Mouse (Mus musculus): ENCODE measurements around the gene Birc7.
A peak's percentile ranks its signal among the peaks of the same experiment; 100 is the strongest.

Gene Birc7

DNA sequence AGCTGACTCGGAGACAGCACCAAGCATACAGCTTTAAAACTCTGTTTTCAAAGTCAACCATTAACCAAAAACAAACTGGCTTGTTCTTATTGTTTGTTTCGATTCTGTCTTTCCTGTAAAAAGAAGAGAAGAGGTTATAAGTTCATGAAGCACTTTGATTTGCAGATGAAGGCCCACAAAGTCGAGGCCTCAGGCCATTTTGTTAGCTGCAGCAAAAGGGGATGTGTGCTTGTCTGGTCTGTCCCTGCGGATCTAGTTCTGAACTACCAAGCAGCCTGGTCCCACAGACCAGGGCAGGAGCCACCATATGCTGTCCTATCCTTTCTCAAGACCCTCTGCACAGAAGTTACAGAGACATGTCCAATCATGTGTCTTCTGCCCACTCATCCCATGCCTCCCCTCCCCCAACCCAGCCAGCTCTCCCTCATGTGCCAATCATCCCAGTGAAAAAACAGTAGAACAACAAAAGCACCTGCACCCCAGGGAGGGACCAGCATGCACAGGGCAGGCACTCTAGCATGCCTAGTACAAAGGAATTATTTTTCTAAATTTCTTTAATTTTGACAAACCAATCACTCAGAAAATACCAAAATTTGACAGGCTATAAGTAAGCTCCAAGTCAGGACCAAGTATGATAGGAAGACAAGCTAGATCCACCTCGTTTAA, 23.1 kb upstream of the Birc7 start:
- DNase-seq: no peak

DNA sequence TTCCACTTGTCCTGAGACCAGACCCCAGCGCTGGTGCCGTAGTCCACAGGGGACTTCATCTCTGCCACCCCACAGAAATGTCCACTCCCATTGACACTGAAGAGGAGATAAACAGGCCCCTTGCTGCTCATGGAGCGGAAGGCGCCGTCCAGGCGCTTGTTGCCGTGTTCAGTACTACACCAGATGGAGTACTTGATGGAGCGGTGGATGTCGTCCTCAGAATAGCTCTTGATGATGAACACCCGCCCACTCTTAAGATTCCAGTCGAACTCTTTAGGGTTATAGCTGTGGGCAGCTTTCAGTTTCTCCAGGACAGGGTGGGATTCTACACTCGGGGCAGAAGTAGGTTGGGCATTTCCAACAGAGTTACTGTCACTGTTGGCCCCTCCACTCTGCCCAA, 17.9 kb upstream of the Birc7 start:
- DNase-seq: no peak

DNA sequence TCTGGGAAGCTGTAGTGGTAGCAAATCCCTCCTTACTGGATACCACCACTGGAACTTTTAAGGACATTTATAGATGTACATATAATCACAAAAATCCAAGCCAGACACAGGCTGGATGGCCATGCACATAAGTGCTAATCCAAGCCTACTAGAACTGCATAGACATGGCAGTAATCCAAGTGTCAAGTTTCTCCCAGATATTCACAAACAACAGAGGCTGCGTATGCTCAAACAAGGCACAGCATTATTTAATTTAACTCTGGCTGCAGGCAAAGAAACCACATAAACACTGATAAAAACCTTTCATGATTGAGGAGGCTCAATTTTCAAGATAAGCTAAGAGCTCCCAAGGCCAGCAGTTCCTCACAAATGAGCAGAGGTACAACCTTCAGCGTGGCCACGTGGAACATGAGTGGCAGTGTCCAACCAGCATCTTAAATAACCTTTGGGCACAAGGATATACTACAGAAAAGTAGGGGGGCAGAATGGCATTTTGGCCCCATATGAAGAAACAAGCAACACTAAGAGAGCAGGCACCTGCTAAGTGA, 12.9 kb upstream of the Birc7 start:
- DNase-seq: no peak

DNA sequence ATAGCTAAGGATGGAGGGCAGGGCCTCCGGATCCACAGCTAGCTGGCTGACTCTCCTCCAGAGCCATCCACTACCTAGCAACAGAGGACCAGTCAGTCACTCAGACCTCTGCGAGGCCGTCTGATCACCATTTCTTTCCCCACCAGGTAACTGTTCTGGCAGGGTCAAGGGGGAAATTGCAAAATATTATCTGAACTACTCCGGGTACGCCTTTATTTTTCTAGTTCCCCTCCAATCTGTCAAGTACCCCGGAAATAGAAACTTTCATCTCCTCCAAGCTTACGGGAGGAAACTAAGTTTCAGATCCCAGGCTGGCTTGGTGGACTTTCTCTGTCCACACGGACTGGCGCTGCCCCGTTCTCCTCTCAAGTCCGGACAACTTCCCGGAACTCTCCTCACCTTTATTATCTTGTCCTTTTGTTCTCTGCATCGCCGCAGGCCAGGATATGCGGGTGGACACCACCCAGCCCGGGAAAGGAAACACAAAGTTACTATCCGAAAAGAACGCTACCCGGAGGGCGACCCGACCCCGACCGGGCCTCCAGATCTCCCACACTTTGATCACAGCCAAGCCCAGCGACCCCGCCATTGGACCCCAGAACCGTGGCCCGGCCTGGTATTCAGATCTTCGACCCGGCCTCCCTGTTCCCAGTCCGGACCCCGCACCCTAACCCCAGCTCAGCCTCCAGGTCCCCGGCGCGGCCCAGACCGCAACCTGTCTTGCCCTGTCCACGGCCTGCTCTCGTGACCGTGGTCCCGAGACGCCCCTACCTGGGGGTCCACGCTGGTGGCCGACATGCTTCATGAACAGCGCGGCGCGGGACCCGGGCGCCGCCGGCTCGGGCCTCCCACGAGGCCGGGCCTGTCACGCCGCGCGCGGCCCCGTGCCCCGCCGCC, 8.7 kb upstream of the Birc7 start:
- peak; percentile 31 for DNase-seq

DNA sequence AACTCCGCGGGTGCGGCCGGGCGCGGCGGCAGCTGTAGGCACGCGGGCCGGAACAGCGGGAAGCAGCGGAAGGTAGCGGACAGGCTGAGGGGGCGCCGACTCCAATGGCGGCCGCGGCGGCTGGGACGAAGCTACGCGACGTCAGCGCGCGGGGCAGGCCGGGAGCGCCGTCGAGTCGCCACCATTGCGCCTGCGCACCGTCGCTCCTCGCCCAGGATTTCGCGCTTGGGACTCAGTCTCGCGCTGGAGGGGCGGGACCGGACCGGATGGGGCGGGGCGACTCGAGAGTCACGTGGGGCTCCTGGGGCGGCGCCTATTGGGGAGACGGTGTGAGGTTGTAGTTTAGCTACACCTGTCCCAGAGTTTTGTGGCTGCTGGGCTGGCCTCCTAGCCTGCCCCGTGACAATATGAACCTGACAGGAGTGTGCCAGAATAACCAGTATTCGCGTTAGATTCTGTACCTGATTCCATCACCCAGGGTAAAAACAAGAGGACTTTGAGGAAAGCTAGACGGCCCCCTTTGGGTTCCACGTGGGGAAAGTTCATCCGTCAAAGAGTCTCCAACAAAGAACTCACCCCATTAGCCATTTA, 7.9 kb upstream of the Birc7 start, which contains the start of gene Ythdf1:
Gene Ythdf1, minus strand, starts transcription at position 140 of the 591 bp plus-strand sequence.
- peak; percentile 99 for DNase-seq

DNA sequence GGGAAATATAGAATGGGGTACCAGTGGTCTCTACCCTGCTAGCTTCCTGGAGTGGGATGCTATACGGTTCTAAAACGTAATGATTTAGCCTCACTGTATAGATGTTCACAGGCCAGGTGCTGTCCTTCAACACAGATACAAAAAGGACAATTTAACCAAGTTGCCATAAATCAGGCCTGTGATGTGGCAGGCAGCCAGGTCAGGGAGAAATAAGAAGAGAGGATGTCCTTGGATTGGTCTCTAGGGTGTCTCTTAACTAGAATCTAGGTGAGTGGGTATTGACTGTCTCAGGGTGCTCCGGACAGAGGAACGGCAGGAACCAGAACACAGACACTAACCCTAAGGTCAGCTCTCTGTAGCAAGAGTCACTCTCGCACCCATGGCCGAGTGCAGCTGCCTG, 6.1 kb upstream of the Birc7 start:
- no peak for DNase-seq

DNA sequence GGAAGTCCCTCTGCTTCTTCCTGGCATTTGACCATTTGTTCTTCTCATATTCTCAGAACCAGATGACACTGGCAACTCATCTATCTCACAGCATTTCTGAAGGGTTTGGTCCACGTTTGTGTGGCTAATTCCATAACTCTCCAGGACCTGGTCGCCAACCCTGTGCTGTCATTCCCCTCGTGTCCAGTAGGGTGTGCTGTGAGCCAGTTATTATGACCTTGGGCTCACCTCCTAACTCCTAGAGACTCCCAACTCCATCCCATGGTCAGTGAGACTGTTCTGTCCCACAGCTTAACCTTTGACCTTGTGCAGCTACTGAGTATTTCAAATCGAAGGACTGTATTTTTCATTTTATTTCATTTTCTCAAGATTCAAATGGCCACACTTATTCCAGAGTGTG, 3.6 kb upstream of the Birc7 start:
- peak; percentile 69 for DNase-seq

DNA sequence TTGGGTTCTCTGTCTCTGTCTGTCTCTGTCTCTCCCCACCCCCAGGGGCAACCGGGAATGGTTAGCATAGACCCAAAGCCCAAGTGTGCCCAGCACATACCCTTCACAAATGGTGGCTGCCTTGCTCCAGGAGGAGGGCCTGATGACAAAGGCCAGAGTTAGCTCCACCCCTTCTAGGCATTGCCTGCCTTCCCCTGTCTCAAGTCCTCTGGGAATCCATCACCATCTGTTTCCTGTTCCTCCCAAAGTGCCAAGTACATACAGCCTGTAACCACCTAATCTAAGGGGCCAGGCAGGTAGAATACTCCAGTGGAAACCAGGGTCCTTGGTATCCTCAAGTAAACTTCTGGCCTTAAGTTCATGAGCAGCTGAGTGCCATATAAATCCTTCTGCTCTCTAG, 3.6 kb downstream of the Birc7 start:
- no peak for DNase-seq

DNA sequence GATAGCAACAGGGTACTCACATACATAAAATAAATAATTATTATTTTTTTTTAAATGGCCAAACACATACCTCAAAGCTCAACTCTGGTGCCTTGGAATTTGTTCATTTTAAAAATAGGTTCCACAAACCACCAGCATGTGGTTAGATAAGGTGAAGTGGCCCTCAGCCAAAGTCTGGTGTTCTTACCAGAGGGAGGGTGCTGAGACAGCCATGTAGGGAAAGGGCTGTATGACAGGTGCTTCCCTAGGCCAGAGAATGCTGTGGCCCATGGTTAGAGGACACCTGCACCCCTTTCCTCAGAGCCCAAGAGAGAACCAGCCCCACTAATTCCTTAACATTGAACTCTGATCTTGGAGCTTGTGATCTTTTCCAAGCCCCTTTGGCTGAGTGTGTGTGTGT, 11.4 kb downstream of the Birc7 start:
- DNase-seq: no peak

DNA sequence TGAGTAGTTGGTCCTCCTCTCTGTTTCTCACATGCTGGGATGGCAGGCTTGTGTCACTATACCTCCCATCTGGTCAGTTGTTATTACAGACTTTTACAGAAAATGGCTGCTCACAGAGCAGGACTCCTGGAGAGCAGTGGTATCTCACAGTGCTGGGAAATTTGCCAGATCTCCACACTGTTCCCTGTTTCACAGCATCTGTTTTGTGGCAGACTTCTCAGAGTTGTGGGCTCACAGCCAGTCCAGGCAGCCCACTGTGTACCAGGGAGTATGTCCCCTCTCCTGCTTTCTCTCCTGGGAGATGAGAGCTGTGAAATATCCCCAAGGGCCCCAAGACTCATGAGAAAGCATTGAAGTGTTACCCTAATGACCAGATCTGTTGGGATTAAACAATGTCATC, 13.0 kb downstream of the Birc7 start:
- no peak for DNase-seq

DNA sequence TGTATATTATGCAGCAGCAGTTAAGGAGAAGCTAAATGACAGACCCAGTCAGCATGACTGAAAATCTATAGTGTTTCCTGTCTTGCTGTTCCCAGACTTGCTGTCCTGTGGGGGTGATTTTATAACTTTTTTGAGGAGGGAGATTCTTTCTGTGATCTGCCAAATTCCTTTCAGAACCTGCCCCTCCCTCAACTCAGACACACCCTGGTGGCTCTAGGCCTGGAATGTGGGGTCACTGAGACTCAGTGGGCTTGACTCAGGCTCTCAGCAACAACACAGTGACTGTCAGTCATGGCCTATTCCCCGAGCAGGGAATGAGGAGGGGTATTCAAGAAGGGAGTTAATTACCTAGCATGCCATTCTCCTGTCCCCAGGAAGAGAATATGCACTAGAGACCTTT, 21.1 kb downstream of the Birc7 start:
- DNase-seq: no peak

DNA sequence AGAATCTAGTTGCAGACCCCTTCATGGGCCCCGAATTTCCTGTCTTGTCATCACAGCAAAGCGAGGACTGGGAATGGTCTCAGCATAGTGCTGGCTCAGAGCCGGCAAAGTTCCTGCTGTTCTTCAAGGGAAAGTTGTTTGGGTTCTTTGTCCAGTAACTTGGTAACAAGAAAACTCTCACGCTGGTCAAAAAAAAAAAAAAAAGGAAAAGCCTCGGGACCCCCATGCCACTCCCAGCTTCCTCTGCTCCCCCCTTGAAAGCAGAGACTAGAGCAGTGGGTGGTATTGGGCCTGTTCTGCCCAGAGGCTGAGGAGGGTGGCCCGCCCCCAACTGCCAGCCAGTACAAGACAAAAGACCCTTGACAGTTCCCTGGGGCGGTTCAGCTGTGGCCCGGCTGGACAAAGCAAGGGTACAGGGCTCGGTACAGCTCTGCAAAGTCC, 23.9 kb downstream of the Birc7 start:
- DNase-seq: no peak

DNA sequence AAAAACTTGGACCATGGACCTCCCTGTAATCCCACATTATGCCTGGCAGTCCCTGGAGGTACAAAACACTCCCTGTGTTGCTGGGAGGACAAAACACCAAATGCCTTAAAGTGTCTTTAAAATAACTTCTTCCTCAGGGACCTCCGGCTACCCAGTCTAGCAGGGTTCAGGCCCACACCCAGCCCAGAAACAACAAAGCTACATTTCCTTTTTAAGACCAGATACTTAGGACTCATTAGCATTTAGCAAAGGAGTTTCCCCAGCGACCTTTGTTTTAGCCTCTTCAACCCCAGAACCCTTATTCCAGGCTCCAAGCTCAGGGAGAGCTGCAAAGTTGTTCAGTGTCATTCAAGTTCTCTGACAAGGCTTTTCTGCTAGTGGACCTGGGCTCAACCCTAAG, 24.8 kb downstream of the Birc7 start:
- DNase-seq: no peak

DNA sequence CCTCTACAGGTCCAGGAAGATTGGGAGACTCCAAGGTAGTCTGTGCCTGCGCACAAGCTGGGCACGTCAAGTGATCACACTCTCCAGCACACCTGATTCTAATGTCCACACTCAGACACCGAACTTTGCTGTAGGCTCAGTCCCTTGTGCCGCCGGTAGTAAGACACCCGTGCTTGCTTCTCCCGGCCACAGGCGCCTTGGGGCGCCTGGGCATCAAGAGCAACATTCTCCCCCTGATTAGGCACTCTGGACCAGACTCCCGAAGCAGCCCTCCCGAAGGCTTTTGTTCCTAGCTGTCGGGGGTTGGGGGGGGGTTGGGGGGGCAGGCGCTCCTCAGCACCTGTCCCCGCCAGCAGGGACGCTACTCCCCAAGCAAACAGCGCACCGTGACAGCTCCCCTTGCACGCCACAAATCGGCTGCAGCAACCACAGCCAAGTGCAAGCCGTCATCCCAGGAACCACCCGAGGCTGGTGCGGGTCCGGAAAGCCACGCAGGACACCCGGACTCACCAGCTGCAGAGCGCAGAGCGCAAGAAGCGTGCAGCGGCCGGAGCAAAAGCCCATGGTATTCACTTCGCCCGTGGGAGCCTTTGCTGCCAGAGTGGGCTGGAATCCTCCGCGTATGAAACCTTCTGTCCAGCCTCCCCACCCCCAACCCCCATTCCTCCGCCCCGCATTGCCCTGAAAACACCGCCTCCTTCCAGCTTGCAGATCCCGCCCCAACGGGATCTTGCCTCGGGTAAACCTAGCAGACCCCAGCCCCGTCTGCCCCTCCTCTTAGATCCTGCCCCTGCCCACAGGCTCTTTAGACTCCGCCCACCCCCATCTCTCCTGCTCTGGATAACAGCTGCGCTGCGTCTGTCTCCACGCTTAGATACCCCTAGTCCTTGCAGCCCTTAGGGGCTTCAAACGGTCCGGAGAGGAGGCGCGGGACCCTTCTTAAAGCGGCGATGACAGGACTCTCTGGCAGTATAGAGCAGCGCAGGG, 25.5 kb downstream of the Birc7 start, which contains the start of gene Nkain4:
Gene Nkain4, minus strand, starts transcription at position 639 of the 987 bp plus-strand sequence.
- peak; percentile 60 for DNase-seq

DNA sequence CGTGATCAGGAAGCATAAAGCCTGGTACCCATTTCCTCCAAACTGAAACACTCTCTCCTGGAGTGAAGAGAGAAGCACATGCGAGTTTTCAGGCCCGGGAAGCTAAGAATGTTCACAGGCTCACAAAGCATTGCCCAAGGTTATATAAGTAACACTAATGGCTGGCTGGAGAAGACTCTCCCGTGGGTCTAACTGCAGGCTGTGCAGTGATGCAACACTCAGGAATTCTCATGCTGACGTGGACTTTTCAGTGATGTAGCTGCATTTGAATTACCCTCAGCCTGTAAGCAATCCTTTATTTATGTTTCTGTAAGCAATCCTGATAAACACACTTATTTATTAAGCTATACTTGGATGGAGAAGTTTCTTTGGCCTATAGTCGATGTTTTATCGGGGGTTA, 30.8 kb downstream of the Birc7 start:
- no peak for DNase-seq

DNA sequence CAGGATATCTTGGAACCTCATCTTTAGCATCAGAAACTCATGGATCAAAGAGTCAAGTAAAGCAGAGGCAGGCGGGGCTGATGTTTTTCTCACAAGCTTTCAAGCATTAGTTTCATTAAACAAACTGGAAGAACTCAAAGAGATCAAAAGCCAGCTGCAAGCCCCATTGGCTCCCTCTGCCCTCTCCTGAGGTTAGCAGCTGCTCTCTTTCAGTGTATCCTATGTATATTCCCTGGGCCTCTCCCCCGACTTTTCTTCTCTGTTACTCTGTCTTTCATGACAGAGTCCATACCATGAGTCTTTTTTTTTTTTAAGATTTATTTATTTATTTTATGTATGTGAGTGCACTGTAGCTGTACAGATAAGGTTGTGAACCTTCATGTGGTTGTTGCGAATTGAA, 31.4 kb downstream of the Birc7 start:
- DNase-seq: no peak

DNA sequence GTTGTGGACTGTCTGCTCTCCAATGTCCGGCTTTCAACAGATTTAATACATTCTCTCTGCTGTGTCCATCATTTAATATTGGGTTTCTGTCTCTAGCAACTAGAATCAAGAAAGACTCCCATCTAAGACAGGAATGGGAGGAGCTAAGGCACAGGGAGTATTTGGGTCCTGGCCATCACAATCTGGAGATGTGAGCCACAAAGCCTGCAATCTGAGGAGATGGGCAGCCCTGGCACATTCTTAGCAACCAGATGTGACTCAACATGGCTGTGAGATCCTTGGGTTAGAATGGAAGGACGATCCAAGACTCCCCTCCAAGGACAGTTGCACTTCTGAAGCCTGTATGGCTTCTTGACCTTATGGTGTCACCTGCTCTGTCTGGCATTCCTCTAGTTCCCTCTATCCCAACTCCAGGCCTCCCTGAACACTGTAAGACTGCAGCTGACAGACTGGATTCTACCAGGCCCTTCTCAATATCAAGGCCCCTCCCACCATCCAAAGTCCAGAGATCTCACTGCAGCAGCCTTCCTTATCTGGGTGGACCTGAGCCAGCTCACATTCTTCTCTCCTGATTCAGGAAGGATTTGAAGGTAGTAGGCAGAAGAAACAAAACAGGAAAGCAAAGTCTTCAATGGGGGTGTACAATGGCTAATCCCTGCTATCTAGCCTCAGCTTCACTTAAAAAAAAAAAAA, 33.9 kb downstream of the Birc7 start:
- DNase-seq: no peak

DNA sequence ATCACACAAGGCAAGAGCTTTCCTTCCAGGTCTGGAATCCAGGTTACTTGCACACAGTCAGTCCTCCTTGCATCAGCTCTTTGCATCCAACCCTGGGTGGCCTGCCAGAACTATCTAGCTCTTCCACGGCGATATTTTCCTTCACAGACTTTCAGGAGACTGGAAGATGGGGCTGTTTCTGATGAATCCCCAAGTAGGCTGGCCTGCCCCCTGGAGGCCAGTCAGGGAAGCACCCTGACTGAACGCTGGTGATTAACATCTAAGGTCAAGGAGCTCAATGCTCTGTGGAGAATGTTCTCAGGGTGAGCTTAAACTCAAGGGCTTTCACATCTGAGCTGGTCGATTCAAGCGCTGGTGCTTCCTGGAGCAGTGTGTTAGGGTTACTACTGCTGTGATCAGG, 35.1 kb downstream of the Birc7 start:
- DNase-seq: peak; percentile 68

DNA sequence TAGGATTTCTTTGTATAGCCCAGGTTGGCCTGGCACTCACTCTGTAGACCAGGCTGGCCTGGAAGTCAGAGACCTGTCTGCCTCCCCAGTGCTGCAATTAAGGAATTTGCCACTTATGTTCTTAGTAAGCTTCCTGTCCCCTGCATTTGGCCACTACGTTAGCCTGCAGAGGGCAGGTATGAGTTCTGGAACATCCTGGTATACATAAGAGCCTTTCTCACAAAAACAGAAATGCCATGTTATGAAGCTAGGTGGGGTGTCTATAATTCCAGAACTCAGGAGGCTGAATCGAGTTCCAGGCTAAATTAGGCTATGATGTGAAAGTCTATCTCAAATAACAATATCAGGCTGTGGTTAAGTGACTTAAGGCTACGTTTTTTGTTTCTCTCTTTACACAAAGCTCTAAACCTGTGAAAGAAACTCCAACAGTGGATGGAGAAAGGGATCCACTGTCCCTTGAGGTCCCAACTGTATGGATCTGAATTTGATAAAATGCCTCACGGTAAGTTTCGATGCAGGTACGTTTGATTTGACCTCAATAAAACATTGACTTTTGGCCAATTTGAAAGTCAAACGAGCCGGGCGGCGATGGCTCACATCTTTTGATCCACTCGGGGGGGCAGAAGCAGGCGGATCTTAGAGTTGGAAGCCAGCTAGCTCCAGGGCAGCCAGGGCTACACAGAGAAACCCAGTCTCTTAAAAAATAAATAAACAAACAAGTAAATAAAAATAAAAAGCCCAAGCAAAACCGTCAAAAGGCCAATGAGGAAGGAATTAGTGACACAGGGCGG, 37.5 kb downstream of the Birc7 start:
- DNase-seq: peak; percentile 22

DNA sequence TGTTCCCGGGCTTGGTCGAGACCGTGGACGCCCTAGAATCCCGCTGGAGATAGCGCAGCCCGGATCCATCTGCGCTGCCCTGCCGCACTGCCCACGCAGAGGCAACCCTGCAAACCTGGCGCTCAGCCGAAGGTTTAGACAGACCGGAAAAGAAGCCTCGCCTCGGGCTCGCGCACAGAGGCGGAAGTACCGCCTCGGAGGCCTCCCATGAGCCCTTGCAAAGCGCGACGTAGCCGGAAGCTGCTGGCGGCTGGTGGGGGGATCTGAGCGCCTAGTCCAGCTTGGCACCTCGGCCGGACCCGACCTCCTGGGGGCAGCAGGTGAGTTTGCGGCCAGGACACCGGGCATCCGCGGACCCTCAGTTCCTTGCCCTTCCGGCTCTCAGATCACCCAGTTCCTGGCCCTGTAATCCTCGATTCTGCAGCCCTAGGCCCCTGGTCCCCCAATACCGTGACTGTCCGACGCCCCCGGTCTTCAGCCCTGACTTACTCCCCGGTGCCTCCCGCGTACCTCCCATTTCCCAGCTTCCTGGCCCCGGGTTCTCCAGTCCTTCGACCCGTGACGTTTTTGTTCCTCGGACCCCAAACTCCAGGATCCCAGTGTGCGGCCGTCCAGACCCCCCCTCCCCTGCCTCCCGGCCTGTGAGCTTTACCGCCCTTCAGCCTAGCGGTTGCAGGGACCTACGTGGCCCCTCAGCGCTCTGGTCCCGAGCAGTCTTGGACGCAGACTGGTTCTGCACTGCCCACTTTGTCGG, 38.4 kb downstream of the Birc7 start, which contains the start of gene Arfgap1:
Gene Arfgap1, plus strand, starts transcription at position 216 of the 754 bp plus-strand sequence.
- DNase-seq: peak; percentile 91

All from liver (tissue).